Mouse (Mus musculus) layer of hippocampus, adult 11-12 months (tissue): ENCODE results near the gene Mbnl2.

ENCODE experiments used
- DNase-seq: peaks from one replicate; pipeline ENCODE4 v3.0.0; 2022; ENCODE audit warnings: low spot score

Mbnl2 gene

GRCm38 (mm10) chr14:120297137-120297749 lies 21.8 kb downstream of the Mbnl2 start:
- no peak for DNase-seq

GRCm38 (mm10) chr14:120297833-120298232 lies 22.4 kb downstream of the Mbnl2 start:
- no peak for DNase-seq

- no peak for DNase-seq
These were observed 23.0 kb downstream of the Mbnl2 start for GRCm38 (mm10) chr14:120298439-120298838.

GRCm38 (mm10) chr14:120299716-120300115 lies 24.2 kb downstream of the Mbnl2 start:
- no peak for DNase-seq

GRCm38 (mm10) chr14:120300191-120300590 lies 24.7 kb downstream of the Mbnl2 start:
- no peak for DNase-seq

- DNase-seq: no peak
These were observed 25.3 kb downstream of the Mbnl2 start for GRCm38 (mm10) chr14:120300814-120301213.

GRCm38 (mm10) chr14:120302913-120303548 lies 27.6 kb downstream of the Mbnl2 start:
- no peak for DNase-seq

GRCm38 (mm10) chr14:120306229-120306628 lies 30.8 kb downstream of the Mbnl2 start:
- DNase-seq: no peak

GRCm38 (mm10) chr14:120307356-120307755 lies 31.9 kb downstream of the Mbnl2 start:
- no peak for DNase-seq

- no peak for DNase-seq
These were observed 32.5 kb downstream of the Mbnl2 start for GRCm38 (mm10) chr14:120307963-120308362.

GRCm38 (mm10) chr14:120309691-120310090 lies 34.2 kb downstream of the Mbnl2 start:
- DNase-seq: no peak

- no peak for DNase-seq
These were observed 36.0 kb downstream of the Mbnl2 start for GRCm38 (mm10) chr14:120311330-120312097.

GRCm38 (mm10) chr14:120312661-120313406 lies 37.4 kb downstream of the Mbnl2 start:
- DNase-seq: no peak

GRCm38 (mm10) chr14:120313466-120313865 lies 38.0 kb downstream of the Mbnl2 start:
- DNase-seq: no peak

GRCm38 (mm10) chr14:120315721-120316120 lies 40.3 kb downstream of the Mbnl2 start:
- DNase-seq: no peak

GRCm38 (mm10) chr14:120318326-120318935 lies 43.0 kb downstream of the Mbnl2 start:
- DNase-seq: no peak

GRCm38 (mm10) chr14:120318974-120319731 lies 43.7 kb downstream of the Mbnl2 start:
- DNase-seq: no peak

- no peak for DNase-seq
These were observed 46.6 kb downstream of the Mbnl2 start for GRCm38 (mm10) chr14:120322041-120322440.

- DNase-seq: no peak
These were observed 47.6 kb downstream of the Mbnl2 start for GRCm38 (mm10) chr14:120323111-120323510.

GRCm38 (mm10) chr14:120324061-120324791 lies 48.8 kb downstream of the Mbnl2 start:
- no peak for DNase-seq
